Mouse (Mus musculus) limb, embryonic 14.5 days (tissue): ENCODE measurements around the gene Pacrg. TPM values are rescaled to one million over a fixed set of nuclear protein-coding genes. Genes with fewer than 3 reads are reported as not detected.

Source experiments
- ATAC-seq: fragments of 200-750 bp; cut with Nextera tagmentation; 2 replicates; pipeline ENCODE4 v1.8.0; 2017; ENCODE audit warnings: low read depth, moderate number of reproducible peaks, moderate TSS enrichment; ENCODE audit not compliant: low FRiP score
- DNase-seq: peaks from one replicate; pipeline ENCODE4 v3.0.0-alpha.2; 2015; ENCODE audit warnings: low spot score
- H3K27ac ChIP-seq: fragments of 300-500 bp; sonication (generic); replicated peaks from 2 replicates; pipeline ENCODE4 v1.5.1; 2014; ENCODE audit warnings: low read depth, mild to moderate bottlenecking, low read length, moderate library complexity, mixed read lengths
- H3K27me3 ChIP-seq: fragments of 300-500 bp; sonication (generic); 2 replicates; pipeline ENCODE4 v1.6.1; 2014; ENCODE audit warnings: low read length, mixed read lengths; ENCODE audit not compliant: control insufficient read depth, insufficient read depth
- H3K36me3 ChIP-seq: fragments of 300-500 bp; sonication (generic); 2 replicates; pipeline ENCODE4 v1.6.1; 2014; ENCODE audit warnings: mild to moderate bottlenecking, low read length, moderate library complexity, mixed read lengths; ENCODE audit not compliant: control insufficient read depth, insufficient read depth
- H3K4me1 ChIP-seq: fragments of 300-500 bp; sonication (generic); 2 replicates; pipeline ENCODE4 v1.6.1; 2014; ENCODE audit warnings: antibody characterized with exemption, low read length, mixed read lengths; ENCODE audit not compliant: control insufficient read depth, insufficient read depth
- H3K4me2 ChIP-seq: fragments of 300-500 bp; sonication (generic); replicated peaks from 2 replicates; pipeline ENCODE4 v1.6.1; 2014; ENCODE audit warnings: low read depth, mild to moderate bottlenecking, low read length, moderate library complexity; ENCODE audit not compliant: severe bottlenecking
- H3K4me3 ChIP-seq: fragments of 300-500 bp; sonication (generic); replicated peaks from 2 replicates; pipeline ENCODE4 v1.5.1; 2014; ENCODE audit warnings: low read length
- H3K9ac ChIP-seq: fragments of 300-500 bp; sonication (generic); 2 replicates; pipeline ENCODE4 v1.6.1; 2014; ENCODE audit warnings: mild to moderate bottlenecking, low read depth, low read length, moderate library complexity; ENCODE audit not compliant: severe bottlenecking
- H3K9me3 ChIP-seq: fragments of 300-500 bp; sonication (generic); 2 replicates; pipeline ENCODE4 v1.6.1; 2016; ENCODE audit warnings: low read length; ENCODE audit not compliant: control insufficient read depth
- POLR2A ChIP-seq: fragments of 200-500 bp; IDR thresholded peaks from 2 replicates; pipeline ENCODE4 v1.8.0; 2012; ENCODE audit warnings: inconsistent platforms, mild to moderate bottlenecking, moderate library complexity, borderline replicate concordance; ENCODE audit not compliant: insufficient read depth, insufficient read length; ENCODE audit errors: extremely low read depth
- WGBS: fragments of 180-500 bp; shearing (Covaris S2); extraction: QIAGEN DNeasy Blood & Tissue Kit; methylation state at CpG from one replicate; pipeline ENCODE4 v1.1.7; 2014; 5-methylcytosine and 5-hydroxymethylcytosine counted together
- polyA plus RNA-seq, 2 experiments: library from polyadenylated mRNA; depleted of rRNA in 1 of 2; stranded (reverse) in 1 of 2; unstranded in 1 of 2; fragments of >200 nt; fragmentation: Nextera tagmentation in 1 of 2; extraction: Ambion mirVana in 1 of 2; gene quantifications; 2 replicates each; pipeline versions ENCODE4 v1.2.1 to v1.2.3; 2012 to 2014

Pacrg gene
- polyA plus RNA-seq, 2 experiments = 0.99 to 1.3 TPM

DNA sequence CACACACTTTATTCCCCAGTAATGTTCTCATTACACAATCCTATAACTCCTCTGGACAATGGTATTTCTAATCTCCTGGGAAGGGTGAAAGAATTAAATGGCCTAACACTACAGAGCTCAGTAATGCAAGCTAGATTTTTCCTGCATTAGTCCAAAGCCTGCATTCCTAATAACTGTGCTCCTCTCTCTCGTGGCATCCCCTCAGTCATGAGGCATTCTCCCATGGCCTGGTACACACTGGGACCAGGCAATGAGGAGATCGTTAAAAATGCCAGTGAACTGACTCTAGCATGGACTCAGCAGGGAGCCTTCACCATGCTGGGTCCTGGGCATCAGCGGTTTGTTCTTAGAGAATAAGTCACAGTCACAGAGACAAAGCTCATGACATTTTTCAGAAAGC, 256.8 kb downstream of the Pacrg start:
- ATAC-seq = no peak
- 47% methylated on average over 3 of the region's 3 CpGs for WGBS
- no peak overlapping the region for H3K4me2 ChIP-seq

GRCm38 (mm10) chr17:10575306-10575705, 264.8 kb downstream of the Pacrg start:
- Histone ChIP-seq H3K4me2 (no peak overlapping the region), H3K27ac (no peak overlapping the region), H3K9ac (no peak overlapping the region), H3K4me3 (no peak overlapping the region), H3K27me3 (no peaks in the 10 kb centered on the region), H3K9me3 (no peaks in the 10 kb centered on the region), H3K4me1 (no peaks in the 10 kb centered on the region), H3K36me3 (no peaks in the 10 kb centered on the region)
- 63% methylated on average over 7 of the region's 7 CpGs for WGBS
- DNase-seq (no peak), ATAC-seq (no peak)
- no peak for TF ChIP-seq POLR2A

More for the DNA sequence above, 256.8 kb downstream of the Pacrg start:
- no peak for TF ChIP-seq POLR2A
- H3K27me3 ChIP-seq = no peaks in the 10 kb centered on the region
- H3K4me1 ChIP-seq = no peaks in the 10 kb centered on the region
- no peak overlapping the region for H3K27ac ChIP-seq
- DNase-seq = no peak
- no peak overlapping the region for H3K9ac ChIP-seq
- no peaks in the 10 kb centered on the region for H3K9me3 ChIP-seq
- H3K4me3 ChIP-seq = no peak overlapping the region
- no peaks in the 10 kb centered on the region for H3K36me3 ChIP-seq

GRCm38 (mm10) chr17:10572436-10572835, 267.7 kb downstream of the Pacrg start:
- H3K4me1 ChIP-seq = no peaks in the 10 kb centered on the region
- no peak overlapping the region for H3K4me2 ChIP-seq
- no peak overlapping the region for H3K9ac ChIP-seq
- WGBS = 86% methylated on average over 4 of the region's 4 CpGs
- no peak overlapping the region for H3K4me3 ChIP-seq
- no peaks in the 10 kb centered on the region for H3K9me3 ChIP-seq
- DNase-seq = no peak
- H3K27me3 ChIP-seq = no peaks in the 10 kb centered on the region
- H3K36me3 ChIP-seq = no peaks in the 10 kb centered on the region
- H3K27ac ChIP-seq = no peak overlapping the region
- TF ChIP-seq POLR2A = no peak
- ATAC-seq = no peak

DNA sequence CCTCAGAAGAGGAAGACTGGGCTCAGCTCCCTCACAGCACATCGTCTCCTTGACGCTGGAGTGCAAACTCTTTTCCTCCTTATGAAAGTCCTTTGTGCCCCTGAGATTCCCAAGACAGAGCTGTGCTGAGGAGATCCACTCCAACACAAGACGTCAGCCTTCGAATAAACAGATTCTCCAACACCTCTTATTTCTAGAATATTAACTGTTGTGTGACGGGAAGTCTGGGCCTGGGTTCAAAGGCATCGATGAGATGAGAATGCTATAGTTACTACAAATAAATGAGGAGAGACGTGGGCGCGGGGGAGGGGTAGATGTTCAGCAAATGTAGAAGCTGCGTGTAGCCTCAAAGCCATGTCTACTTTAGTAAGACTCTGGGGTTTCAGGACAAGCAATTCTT, 270.8 kb downstream of the Pacrg start:
- H3K27me3 ChIP-seq = no peaks in the 10 kb centered on the region
- DNase-seq = no peak
- no peak for ATAC-seq
- no peaks in the 10 kb centered on the region for H3K4me1 ChIP-seq
- TF ChIP-seq POLR2A = no peak
- H3K4me2 ChIP-seq = no peak overlapping the region
- H3K36me3 ChIP-seq = no peaks in the 10 kb centered on the region
- WGBS = 83% methylated on average over 10 of the region's 10 CpGs
- no peak overlapping the region for H3K4me3 ChIP-seq
- no peak overlapping the region for H3K27ac ChIP-seq
- no peaks in the 10 kb centered on the region for H3K9me3 ChIP-seq
- no peak overlapping the region for H3K9ac ChIP-seq

GRCm38 (mm10) chr17:10567411-10567810, 272.7 kb downstream of the Pacrg start:
- WGBS = 92% methylated on average over 3 of the region's 3 CpGs
- no peak for ATAC-seq
- H3K4me1 ChIP-seq = no peaks in the 10 kb centered on the region

GRCm38 (mm10) chr17:10564191-10564590, 275.9 kb downstream of the Pacrg start:
- ATAC-seq (no peak), DNase-seq (no peak)
- WGBS = 95% methylated on average over 5 of the region's 5 CpGs
- Histone ChIP-seq H3K4me2 (no peak overlapping the region), H3K36me3 (no peaks in the 10 kb centered on the region), H3K4me3 (no peak overlapping the region), H3K27me3 (no peaks in the 10 kb centered on the region), H3K4me1 (no peaks in the 10 kb centered on the region), H3K9me3 (no peaks in the 10 kb centered on the region), H3K9ac (no peak overlapping the region), H3K27ac (no peak overlapping the region)
- TF ChIP-seq POLR2A = no peak

More at GRCm38 (mm10) chr17:10567411-10567810, 272.7 kb downstream of the Pacrg start:
- Histone ChIP-seq H3K4me3 (no peak overlapping the region), H3K9ac (no peak overlapping the region), H3K27me3 (no peaks in the 10 kb centered on the region), H3K4me2 (no peak overlapping the region), H3K36me3 (no peaks in the 10 kb centered on the region), H3K9me3 (no peaks in the 10 kb centered on the region), H3K27ac (no peak overlapping the region)
- DNase-seq = no peak
- no peak for TF ChIP-seq POLR2A
